Mouse (Mus musculus) hindlimb bud, embryonic 11.5 days (tissue): ENCODE measurements around the gene A930018P22Rik.
A peak's percentile ranks its signal among the peaks of the same experiment; 100 is the strongest.
"Not testable (repeated sequence)": the region's sequence is repeated elsewhere in the genome, so short reads cannot be mapped to it uniquely, and the experiment has no call there.

Source experiments
- DNase-seq: peaks from one replicate; pipeline ENCODE4 v3.0.0-alpha.2; 2012; ENCODE audit warnings: low read depth, low spot score; ENCODE audit errors: extremely low spot score

A930018P22Rik gene

DNA sequence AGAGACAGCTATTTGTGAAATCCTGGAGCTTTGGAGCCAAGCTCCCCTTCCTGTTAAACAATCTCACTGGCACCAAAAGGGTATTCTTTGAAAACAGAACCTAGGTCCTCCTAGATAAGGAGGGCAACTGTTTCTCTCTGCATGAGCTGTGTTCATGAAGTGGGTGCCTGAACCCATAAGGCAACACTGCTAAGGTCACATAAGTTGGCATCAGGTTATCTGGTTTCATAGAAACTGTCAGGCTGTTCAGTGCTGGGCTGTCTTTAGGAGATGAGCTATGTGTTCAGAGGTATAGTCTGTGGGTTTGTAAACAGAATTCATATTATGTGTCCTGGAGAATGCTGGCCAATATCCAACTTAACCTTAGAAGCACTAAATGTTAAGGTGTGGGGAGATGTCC lies 5.4 kb upstream of the A930018P22Rik start:
- not testable (repeated sequence) for DNase-seq

DNA sequence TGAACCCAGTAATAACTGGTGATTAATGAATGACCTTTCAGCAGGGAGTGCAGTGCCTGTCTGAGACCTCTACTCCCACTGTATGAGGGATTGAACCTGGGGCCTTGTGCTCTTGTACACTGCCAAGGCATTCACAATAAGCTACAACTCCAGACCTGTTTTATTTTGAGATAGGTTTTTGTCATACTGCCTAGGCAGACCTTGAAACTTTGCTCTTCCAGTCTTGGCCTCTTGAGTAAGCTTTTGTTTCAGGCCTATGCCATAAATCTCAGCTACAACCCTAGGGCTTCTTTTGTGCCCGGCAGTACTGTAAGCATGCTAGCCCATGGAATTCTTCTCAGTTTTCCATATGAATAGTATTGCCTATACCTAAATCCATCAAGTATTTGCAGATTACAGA lies 3.5 kb upstream of the A930018P22Rik start:
- DNase-seq = no peak

DNA sequence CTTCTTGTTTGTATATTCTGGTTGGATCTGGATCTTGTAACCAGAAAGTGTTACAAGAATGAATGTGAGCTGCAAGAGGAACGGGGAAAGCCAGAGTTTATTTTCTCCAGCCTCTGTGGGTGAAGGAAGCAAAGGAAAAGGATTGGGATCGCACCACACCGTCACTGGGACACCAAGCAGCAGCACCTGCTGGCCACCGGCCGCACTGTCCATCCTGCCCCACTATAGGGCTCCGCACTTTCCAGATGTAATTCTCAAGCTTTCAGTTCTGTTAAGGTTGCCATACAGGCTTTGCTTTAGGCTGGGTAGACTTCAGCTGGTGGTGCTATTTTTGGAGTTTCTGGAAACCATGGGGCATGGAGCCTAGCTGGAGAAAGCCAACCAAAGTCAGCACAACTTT lies 2.3 kb upstream of the A930018P22Rik start:
- DNase-seq = no peak

DNA sequence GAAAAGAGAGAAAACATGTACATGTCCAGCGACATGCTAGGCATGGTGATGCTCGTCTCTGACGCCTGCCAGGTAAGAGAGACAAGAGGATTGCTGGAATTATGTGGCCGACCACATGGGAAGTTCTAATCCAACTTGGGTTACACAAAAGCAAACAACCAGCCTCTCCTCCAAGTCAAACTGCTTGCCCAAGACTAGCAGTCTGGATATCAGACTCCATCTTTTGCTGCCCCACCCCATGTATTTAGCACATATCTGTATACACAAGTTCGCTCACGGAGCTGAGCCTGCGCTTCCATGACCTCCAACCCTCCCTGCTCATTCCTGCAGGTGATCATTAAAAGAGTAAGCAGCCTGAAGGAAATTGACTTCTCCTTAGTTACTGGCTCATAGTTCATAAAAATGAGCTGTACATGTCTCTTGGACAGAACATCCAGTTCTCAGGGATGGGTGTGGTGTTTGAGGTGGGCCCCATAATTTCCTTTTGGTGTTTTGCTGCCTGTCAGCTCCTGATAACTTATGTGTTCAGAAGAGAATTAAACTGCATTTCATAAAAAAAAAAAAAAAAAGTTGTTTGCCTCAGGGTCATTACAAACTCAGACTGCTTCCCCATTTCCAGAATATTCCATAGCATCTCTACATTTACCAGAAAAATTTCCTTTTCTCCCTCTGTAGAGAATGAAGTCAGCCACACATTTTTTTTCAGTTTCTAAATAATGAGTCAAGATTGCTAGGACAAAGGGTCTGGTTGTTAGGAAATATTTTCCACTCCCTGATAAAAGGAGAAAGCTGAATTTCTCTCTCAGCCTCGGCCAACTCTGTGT lies 676 bp upstream of the A930018P22Rik start:
- DNase-seq = no peak

GRCm38 (mm10) chr2:104123540-104123939 lies 971 bp downstream of the A930018P22Rik start:
- no peak for DNase-seq

GRCm38 (mm10) chr2:104124071-104124470 lies 1.5 kb downstream of the A930018P22Rik start:
- DNase-seq = no peak

DNA sequence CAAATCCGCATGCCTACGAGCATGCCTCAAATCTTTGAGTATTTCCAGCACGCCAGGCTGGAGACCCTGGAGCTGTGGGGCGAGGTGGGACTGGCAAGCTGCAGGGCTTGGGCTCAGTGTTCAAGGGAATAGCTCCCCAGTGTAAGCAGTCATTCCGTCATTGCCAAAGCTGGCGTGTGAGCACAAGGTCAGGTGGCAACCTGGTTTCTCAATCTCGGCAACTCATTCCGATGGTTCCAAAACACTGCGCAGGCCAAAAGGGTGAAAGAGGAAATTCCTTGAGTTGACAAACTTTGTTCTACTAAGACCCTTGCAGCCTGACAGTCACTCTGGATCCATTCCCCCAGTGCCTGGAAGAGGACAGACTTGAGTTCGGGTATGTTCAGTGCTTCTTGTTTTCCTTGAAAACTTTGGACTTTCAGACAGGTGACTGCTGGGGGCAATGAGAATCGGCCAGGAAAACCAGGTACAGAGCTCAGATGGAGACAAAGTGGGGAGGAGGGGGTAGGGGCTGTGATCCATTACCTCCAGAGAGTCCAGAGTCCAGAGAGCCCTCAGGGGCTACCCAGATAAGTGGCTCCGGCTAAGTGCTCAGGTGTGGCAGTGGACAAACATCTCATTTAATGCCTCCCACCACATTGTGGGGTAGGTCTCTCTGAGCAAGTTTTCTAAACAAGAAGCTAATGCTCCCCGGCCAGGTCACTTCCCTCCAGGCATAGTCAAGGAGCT lies 6.4 kb downstream of the A930018P22Rik start:
- DNase-seq = no peak

DNA sequence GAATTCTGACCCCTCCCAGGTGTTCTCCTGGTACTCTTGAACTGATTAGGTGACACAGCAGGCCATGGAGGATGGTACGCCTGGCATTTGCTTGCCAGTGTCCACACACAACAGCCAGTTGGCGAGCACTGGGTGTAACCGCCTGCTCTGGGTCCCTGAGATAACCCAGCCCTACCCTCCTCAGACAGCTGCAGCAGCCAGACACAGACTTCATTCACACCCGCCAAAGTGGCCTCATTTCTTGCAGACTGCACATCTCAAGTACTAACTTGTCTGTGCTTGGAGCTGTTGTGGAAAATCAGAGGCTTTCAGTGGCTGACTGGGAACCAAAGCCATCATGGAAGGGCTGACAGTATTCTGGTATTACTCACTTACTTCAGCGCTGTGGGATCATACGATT lies 7.6 kb downstream of the A930018P22Rik start:
- no peak for DNase-seq

- no peak for DNase-seq
Observed at GRCm38 (mm10) chr2:104130969-104131368, 8.4 kb downstream of the A930018P22Rik start.

GRCm38 (mm10) chr2:104132266-104132859 lies 9.8 kb downstream of the A930018P22Rik start:
- no peak for DNase-seq

GRCm38 (mm10) chr2:104133042-104133810 lies 10.7 kb downstream of the A930018P22Rik start:
- no peak for DNase-seq

DNA sequence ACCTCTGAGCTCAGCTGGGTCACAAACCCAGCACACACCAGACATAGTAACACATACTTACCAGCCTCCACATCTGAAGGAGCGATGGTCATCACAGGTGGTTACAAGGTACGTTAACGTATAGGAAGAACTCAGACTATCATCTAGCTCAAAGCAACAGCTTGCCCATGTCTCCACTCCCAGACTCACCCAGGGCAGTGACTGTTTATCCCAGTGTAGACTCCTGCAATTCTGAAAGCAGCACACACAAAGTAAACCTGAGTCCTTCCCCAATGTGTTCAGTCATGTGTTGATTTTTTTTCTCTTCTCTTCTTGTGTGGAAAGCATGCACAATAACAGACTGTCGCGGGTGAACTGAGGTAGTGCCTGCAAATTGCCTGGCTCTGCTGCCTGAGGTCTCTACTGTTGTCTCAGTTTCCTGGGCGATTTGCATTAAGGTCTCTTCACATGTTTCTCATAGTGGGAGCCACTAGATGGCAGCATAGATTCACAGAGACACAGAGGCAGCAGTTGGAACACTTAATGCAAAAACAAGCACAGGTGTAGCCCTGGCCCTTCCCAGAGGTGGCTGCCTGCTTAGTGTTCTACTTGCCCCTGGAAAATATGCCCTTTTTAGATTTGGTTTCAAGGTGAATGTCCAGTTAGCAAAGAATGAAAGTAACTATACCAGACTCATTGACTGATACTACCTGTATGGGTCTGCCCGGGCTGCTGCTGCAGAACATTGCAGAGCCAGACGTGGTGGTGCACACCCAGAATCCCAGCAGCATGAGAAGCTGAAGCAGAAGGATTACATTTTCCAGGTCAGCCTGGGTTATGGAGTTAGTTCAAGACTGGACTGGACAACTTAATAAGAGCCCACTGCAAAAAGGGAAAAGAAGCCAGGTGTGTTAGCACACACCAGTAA lies 11.8 kb downstream of the A930018P22Rik start:
- peak; percentile 86 for DNase-seq

DNA sequence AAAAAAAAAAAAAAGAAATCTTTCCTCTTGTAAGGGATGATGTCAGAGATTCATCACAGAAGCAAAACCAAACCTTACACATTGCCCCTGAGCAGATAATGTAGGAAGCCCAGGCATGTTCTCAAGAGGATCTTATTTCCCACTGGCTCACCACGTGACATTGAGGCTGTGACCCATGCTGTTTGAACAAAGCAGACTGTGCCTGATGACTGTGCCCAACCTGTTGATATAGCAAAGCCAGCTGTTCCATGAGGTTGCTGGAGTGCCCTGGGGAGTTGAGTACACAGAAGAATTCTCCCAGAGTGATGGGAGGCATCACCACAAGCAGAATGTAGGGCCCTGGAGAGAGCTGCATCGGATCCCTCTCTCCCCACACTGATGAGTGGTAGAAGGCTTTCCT lies 13.4 kb downstream of the A930018P22Rik start:
- no peak for DNase-seq

GRCm38 (mm10) chr2:104142140-104142539 lies 19.6 kb downstream of the A930018P22Rik start:
- DNase-seq = no peak

GRCm38 (mm10) chr2:104144004-104144403 lies 21.4 kb downstream of the A930018P22Rik start:
- DNase-seq = no peak

GRCm38 (mm10) chr2:104145983-104146382 lies 23.4 kb downstream of the A930018P22Rik start:
- DNase-seq = no peak

GRCm38 (mm10) chr2:104147910-104148561 lies 25.5 kb downstream of the A930018P22Rik start:
- no peak for DNase-seq

DNA sequence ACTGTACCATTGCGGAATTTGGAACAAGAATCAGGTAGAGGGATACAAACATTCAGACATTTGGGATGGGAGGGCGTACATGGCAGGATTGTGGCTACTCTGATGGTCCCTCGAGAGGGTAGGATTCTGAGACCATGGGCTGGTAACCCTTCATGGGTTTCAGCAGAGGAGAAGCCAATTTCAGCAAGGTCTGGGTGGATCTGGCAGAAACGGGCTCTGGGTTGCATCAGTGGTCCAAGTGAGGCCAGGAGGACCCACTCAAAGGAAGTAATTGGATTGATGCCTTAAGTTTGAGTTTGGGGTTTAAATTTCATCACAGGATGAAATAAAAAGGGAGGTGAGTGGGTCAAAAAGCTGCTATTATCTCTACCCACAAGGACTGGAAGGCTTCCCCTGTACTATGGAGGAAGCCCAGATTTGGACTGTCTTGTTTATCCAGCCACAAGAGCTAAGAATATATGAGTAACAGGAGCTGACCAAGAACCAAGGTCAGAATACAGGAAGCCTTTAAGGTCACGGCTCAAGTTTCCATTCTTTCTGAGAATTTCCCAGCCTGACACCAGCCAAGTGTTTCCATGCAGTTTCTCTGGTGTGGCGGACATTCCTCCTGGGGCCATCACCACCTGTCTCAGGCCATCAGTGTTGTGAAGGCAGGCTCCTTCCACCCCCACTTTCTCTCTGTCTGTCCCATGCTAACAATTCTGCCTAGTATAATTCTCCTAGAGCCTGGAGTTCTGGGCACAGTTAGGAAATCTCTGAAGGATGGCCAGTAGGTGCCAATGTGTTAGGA lies 28.2 kb downstream of the A930018P22Rik start:
- no peak for DNase-seq

GRCm38 (mm10) chr2:104153345-104153744 lies 30.8 kb downstream of the A930018P22Rik start:
- no peak for DNase-seq
